Mouse (Mus musculus) liver, embryonic 16.5 days (tissue): ENCODE data around the gene N4bp2. TPM values are rescaled to one million over a fixed set of nuclear protein-coding genes. Genes with fewer than 3 reads are reported as not detected.
A peak's percentile ranks its signal among the peaks of the same experiment; 100 is the strongest.

Experiments used
- ATAC-seq: fragments of 200-750 bp; cut with Nextera tagmentation; 2 replicates; pipeline ENCODE4 v1.8.0; 2017; ENCODE audit warnings: low read depth, mild to moderate bottlenecking, moderate number of reproducible peaks, moderate library complexity
- H3K27ac ChIP-seq: fragments of 300-500 bp; sonication (generic); 2 replicates; pipeline ENCODE4 v1.5.1; 2014; ENCODE audit warnings: mild to moderate bottlenecking, low read length
- H3K27me3 ChIP-seq: fragments of 300-500 bp; sonication (generic); 2 replicates; pipeline ENCODE4 v1.6.1; 2014; ENCODE audit warnings: low read depth, low read length, mixed read lengths; ENCODE audit not compliant: control insufficient read depth, insufficient read depth
- H3K36me3 ChIP-seq: fragments of 300-500 bp; sonication (generic); 2 replicates; pipeline ENCODE4 v1.6.1; 2014; ENCODE audit warnings: mild to moderate bottlenecking; ENCODE audit not compliant: control insufficient read depth, insufficient read depth
- H3K4me1 ChIP-seq: fragments of 300-500 bp; sonication (generic); 2 replicates; pipeline ENCODE4 v1.6.1; 2014; ENCODE audit warnings: low read depth, low read length, mixed read lengths; ENCODE audit not compliant: control insufficient read depth
- H3K4me2 ChIP-seq: fragments of 300-500 bp; sonication (generic); 2 replicates; pipeline ENCODE4 v1.6.1; 2014; ENCODE audit warnings: low read depth, low read length, mixed read lengths
- H3K4me3 ChIP-seq: fragments of 300-500 bp; sonication (generic); 2 replicates; pipeline ENCODE4 v1.5.1; 2014; ENCODE audit warnings: low read depth, mild to moderate bottlenecking, low read length
- H3K9ac ChIP-seq: fragments of 300-500 bp; sonication (generic); 2 replicates; pipeline ENCODE4 v1.6.1; 2014; ENCODE audit warnings: low read depth, low read length
- H3K9me3 ChIP-seq: fragments of 300-500 bp; sonication (generic); replicated peaks from 2 replicates; pipeline ENCODE4 v1.6.1; 2016; ENCODE audit warnings: low read length; ENCODE audit not compliant: control insufficient read depth
- WGBS: fragments of 180-500 bp; shearing (Covaris S2); extraction: QIAGEN DNeasy Blood & Tissue Kit; methylation state at CpG from one replicate; pipeline ENCODE4 v1.1.7; 2014; ENCODE audit not compliant: insufficient replicate concordance; 5-methylcytosine and 5-hydroxymethylcytosine counted together
- polyA plus RNA-seq: library from polyadenylated mRNA; unstranded; fragments of >200 nt; fragmentation: Nextera tagmentation; extraction: Ambion mirVana; gene quantifications from 2 replicates; pipeline ENCODE4 v1.2.1, GENCODE M21; 2015

Gene N4bp2
- polyA plus RNA-seq, 1 experiment from 2014 or later = 7.4 TPM

DNA sequence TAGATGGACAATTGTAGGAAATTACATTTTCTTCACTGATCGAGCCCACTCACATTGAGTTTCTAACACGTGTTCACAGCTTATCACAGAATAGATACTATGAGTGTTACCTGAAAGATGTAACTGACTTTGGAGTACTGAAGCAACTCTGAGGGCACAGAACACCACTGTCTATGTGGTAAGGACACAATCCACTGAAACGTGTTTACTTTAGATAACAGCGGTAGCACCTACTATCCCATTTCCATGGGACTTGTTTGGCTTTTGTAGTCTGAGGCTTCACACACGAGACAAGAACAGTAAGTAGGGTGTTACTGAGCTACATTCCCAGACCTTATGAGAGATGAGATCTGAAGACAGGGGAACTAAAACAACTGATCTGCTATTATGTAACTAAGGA, 2.3 kb upstream of the N4bp2 start:
- Histone ChIP-seq H3K9ac (no peak overlapping the region), H3K4me2 (no peak overlapping the region; the same call in 1 of the 2 replicates), H3K36me3 (no peaks in the 10 kb centered on the region), H3K27me3 (no peaks in the 10 kb centered on the region), H3K27ac (peak overlapping the region; percentile 46), H3K4me3 (no peak overlapping the region), H3K9me3 (no peaks in the 10 kb centered on the region), H3K4me1 (peaks cover 17% of the 10 kb centered on the region)
- no peak for ATAC-seq
- WGBS = 14% methylated on average over 5 of the region's 5 CpGs

DNA sequence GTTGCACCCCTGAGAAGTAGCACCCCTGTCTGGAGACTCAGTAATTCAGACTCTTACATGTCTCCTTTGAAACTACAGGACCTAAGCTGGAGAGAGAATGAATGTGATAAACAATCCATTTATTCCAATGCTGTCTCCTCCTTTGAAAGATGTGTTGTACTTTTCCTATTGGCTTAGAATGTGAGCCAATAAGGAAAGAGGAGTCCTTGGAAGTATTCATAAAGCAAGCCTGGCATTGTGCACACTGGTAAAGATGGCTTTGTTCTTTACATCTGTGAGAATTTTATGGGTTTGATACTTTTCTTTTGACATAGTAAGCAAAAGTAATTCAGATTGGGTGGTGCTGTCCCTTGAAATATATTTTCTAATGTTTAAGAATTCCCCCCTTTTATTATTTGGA, 1.4 kb upstream of the N4bp2 start:
- Histone ChIP-seq H3K4me1 (peaks cover 17% of the 10 kb centered on the region), H3K36me3 (no peaks in the 10 kb centered on the region), H3K4me2 (peak overlapping the region; percentile 18; the same call in 1 of the 2 replicates), H3K4me3 (no peak overlapping the region), H3K9me3 (no peaks in the 10 kb centered on the region), H3K9ac (no peak overlapping the region), H3K27me3 (no peaks in the 10 kb centered on the region), H3K27ac (peak overlapping the region; percentile 54)
- no peak for ATAC-seq

DNA sequence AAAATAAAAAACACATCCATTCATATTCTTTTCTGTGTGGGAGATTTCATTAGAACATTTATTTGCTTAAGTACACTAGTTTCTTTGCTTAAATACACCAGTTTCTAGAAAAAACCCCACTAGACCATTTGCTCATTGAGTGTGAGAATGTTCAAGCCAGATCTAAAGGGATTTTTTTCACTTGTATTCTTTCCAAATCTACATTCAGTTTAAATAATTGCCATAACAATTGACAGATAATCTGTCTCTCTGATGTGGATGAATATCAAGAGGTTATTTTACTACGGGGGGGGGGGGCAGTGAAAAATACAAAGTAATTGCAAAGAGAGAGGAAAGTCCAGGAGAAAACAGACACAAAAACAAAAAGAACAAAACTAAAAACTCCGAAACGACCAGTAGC, 635 bp upstream of the N4bp2 start:
- 4% methylated on average over 3 of the region's 3 CpGs for WGBS

DNA sequence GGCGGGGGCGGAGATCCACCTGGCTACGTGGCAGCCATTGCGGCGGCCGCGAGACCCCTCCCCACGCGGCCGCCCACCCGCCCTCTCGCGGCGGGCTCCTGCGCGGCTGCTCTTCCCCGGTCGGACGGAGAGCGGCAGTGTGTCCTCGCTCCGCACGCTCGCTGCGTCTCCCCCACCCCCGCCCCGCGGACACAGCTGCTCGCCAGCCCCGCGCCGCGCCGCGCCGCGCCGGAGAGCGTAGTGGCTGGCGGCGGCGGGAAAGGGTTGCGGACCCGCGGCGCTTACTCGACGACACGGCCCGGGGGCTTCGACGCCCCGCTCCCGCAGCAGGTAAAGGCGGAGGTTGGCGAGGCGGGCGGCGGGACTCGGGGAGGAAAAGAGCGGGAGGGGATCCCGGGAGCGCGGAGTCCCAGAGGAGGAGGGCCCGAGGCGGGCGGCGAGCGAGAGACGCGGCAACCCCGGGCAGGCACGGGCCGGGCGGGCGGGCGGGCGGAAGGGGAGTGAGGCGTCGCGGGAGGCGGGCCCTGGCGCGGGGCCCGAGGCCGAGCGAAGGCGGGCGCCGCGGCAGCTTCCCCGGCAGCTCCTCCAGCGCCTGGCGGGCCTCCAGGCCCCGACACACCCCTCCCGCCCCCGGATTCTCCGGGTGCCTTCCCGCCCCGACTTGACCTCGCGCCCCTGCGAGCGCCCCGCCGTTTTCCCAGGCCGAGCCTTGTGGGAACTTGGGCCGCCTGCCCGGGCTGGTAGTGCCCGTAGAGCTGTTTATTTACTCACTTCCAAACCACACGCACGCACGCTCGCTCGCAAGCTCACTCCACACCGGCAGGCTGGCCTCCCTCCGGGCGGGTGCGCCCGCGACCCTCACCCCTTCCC, 830 bp downstream of the N4bp2 start:
- Histone ChIP-seq H3K4me3 (peak overlapping the region; percentile 80), H3K27me3 (no peaks in the 10 kb centered on the region), H3K9ac (peak overlapping the region; percentile 93), H3K4me2 (peak overlapping the region; percentile 98), H3K4me1 (peaks cover 17% of the 10 kb centered on the region), H3K27ac (peak overlapping the region; percentile 97), H3K36me3 (no peaks in the 10 kb centered on the region), H3K9me3 (no peaks in the 10 kb centered on the region)
- peak; percentile 78 for ATAC-seq
- WGBS = under 1% methylated on average over 59 of the region's 121 CpGs

More for the DNA sequence above, 635 bp upstream of the N4bp2 start:
- Histone ChIP-seq H3K36me3 (no peaks in the 10 kb centered on the region), H3K4me1 (peaks cover 17% of the 10 kb centered on the region), H3K4me2 (peak overlapping the region; percentile 98), H3K27ac (peak overlapping the region; percentile 97), H3K9ac (peak overlapping the region; percentile 93), H3K9me3 (no peaks in the 10 kb centered on the region), H3K4me3 (peak overlapping the region; percentile 80), H3K27me3 (no peaks in the 10 kb centered on the region)
- ATAC-seq = no peak

DNA sequence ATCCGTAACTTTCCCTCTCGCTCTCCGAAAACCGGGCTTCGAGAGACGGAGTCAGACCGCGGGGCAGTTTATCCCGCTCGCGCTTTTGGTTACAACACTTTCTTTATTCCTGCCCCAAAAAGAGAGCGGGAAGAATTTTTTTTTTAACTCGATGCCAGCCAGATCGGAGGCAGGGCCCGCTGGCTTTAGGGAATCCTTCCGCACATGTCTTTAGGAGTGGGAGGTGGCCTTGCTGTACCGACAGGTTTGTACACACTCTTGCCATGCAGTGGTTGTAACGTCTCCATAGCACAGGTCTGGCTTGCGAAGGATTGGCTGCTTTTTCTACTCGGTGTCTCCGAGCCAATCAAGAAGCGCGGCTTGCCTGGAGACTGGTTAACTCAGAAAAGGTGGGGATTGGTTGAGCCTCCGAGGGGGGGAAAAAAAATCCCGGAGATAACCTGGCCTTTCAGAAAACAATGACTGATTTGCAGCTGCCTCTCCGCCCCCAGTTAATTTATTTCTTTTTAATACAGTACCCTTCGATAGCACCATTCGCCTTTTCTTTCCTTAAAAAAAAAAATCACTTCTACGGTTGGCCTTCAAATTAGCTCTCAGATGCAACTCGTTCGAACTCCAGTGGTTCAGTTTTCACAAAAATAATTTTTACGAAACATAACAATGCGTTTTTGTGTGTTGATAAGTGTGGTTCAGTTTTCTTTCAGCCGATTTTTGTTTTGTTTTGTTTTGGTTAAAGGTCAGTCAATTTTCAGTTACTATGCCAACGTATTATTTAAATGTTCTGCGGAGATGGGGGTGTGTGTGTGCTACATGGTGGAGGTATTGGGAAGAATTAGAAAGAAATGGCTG, 1.7 kb downstream of the N4bp2 start:
- Histone ChIP-seq H3K27me3 (no peaks in the 10 kb centered on the region), H3K4me3 (peak overlapping the region; percentile 80), H3K4me2 (peak overlapping the region; percentile 98), H3K4me1 (peaks cover 17% of the 10 kb centered on the region), H3K9me3 (no peaks in the 10 kb centered on the region), H3K27ac (peak overlapping the region; percentile 97), H3K9ac (peak overlapping the region; percentile 93), H3K36me3 (no peaks in the 10 kb centered on the region)
- ATAC-seq = peak; percentile 82
- WGBS = 6% methylated on average over 36 of the region's 36 CpGs

DNA sequence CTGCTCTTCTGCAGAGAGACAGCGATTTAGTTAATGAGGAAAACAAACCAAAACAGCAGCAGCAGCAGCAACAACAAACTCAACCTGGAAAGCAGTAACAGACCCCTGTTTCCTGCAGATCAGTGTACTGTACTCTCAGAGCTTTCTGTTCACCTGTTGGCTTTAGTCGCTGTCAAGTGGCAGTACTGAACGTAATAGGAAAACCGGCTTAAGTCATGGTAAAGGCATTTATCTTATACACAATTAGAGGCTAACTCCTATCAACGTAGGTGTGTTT, 2.3 kb downstream of the N4bp2 start:
- H3K27ac ChIP-seq = no peak overlapping the region
- no peaks in the 10 kb centered on the region for H3K36me3 ChIP-seq
- H3K4me2 ChIP-seq = peak overlapping the region; percentile 98
- H3K9ac ChIP-seq = no peak overlapping the region
- H3K27me3 ChIP-seq = no peaks in the 10 kb centered on the region
- 57% methylated on average over 5 of the region's 5 CpGs for WGBS
- H3K4me1 ChIP-seq = peaks cover 16% of the 10 kb centered on the region
- no peak for ATAC-seq
- H3K4me3 ChIP-seq = peak overlapping the region; percentile 80
- H3K9me3 ChIP-seq = no peaks in the 10 kb centered on the region

DNA sequence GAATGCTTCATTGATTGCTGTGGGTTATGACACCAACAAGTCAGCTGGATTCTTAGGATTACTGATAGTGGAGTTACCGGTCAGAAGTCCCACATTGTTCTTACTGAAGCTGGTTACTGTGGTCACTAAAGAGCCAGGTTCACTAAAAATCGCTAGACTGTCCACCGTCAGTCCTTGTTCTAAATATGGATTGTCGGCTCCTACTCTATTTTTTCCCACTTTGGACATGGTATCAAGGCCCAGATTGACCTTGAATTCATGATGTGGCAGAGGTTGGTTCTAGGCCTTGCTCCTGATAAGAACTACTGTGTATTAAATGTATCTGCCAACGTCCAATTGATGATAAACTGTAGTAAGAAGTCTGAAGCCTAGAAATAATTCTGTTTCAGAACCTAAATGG, 4.7 kb downstream of the N4bp2 start:
- H3K4me2 ChIP-seq = no peak overlapping the region
- no peaks in the 10 kb centered on the region for H3K9me3 ChIP-seq
- no peak overlapping the region for H3K27ac ChIP-seq
- no peak overlapping the region for H3K9ac ChIP-seq
- no peak overlapping the region for H3K4me3 ChIP-seq
- WGBS = 76% methylated on average over 5 of the region's 5 CpGs
- no peaks in the 10 kb centered on the region for H3K27me3 ChIP-seq
- ATAC-seq = no peak
- H3K36me3 ChIP-seq = no peaks in the 10 kb centered on the region; the same call in 1 of the 2 replicates
- peaks cover 5% of the 10 kb centered on the region for H3K4me1 ChIP-seq

DNA sequence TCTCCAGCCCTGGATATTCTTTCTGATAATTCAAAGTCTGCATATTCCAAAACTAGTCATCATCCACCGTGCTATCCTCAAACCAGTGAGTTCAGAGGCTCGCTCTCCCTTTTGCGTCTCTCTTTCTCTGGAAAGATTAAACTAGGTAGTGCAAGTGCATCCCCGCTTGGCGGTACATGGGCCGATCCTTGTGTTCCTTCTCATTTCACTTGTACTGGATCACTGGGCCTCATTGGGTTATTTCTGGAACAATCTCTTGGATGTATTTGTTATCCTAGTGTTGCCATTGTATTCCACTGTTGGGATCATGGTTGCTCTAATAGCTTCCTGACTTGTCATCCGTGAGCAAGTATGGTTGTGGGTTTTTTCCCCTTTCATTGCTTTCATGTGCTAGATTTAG, 6.7 kb downstream of the N4bp2 start:
- H3K27me3 ChIP-seq = no peaks in the 10 kb centered on the region
- H3K36me3 ChIP-seq = no peaks in the 10 kb centered on the region; the same call in 1 of the 2 replicates
- H3K4me1 ChIP-seq = peaks cover 5% of the 10 kb centered on the region
- no peaks in the 10 kb centered on the region for H3K9me3 ChIP-seq
- no peak overlapping the region for H3K27ac ChIP-seq
- H3K4me2 ChIP-seq = no peak overlapping the region
- no peak overlapping the region for H3K9ac ChIP-seq
- H3K4me3 ChIP-seq = no peak overlapping the region
- no peak for ATAC-seq
- 91% methylated on average over 7 of the region's 7 CpGs for WGBS

DNA sequence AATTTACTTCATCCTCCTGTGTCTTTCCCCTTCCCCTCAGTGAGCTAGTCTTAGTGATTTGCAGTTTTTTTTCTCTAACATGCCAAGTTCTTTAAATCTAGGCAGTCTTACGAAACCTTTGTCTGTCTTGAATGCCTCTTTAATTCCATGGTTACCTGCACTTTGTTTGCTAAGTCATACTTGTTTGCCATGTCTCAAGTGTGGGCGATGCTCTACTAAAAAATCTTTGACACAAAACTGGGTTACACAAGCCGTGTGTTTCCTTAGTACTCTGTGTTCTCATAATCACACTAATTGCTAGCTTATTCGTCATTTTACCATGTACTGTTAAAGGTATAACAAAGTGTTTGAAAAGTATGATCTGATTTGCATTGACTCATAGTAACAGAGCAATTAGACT, 7.2 kb downstream of the N4bp2 start:
- H3K27ac ChIP-seq = no peak overlapping the region
- H3K36me3 ChIP-seq = no peaks in the 10 kb centered on the region; the same call in 1 of the 2 replicates
- H3K9ac ChIP-seq = no peak overlapping the region
- no peak overlapping the region for H3K4me2 ChIP-seq
- no peak overlapping the region for H3K4me3 ChIP-seq
- H3K9me3 ChIP-seq = no peaks in the 10 kb centered on the region
- WGBS = 76% methylated on average over 4 of the region's 4 CpGs
- H3K27me3 ChIP-seq = no peaks in the 10 kb centered on the region
- H3K4me1 ChIP-seq = peaks cover 2% of the 10 kb centered on the region
- no peak for ATAC-seq
